Mouse (Mus musculus): ENCODE results near the gene Parl.

DNA sequence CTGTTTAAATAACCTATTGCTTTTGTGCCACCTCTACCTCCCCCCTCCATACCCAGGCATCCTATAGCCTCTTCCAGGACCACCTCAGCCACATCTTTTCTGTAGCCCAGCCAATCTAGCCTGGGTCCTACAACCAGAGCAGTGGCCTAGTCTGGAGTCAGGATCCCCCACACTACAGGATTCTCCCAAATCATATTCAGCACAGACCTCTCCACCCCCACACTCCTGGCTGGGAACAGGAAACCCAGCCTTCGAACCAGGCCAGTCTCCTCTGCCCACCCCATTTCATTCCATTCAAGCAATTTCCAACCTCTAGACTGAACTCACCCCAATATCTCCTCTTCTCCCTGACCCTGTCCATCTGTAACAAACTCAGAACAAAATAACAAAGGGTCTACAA, 43.3 kb upstream of the Parl start:
- TF ChIP-seq EP300 (IDR thresholded peaks at IDR 0.05; ENCODE audit: low read depth) (no peak), CTCF (IDR thresholded peaks at IDR 0.05; ENCODE audit: low read depth) (no peak)
